Mouse (Mus musculus) limb, embryonic 15.5 days (tissue): ENCODE results near the gene Nudt6. TPM values are rescaled to one million over a fixed set of nuclear protein-coding genes. Genes with fewer than 3 reads are reported as not detected.

Experiments
- ATAC-seq: fragments of 200-750 bp; cut with Nextera tagmentation; 2 replicates; pipeline ENCODE4 v1.8.0; 2017; ENCODE audit warnings: low read depth, moderate TSS enrichment; ENCODE audit not compliant: insufficient number of reproducible peaks, low FRiP score, low TSS enrichment
- H3K27ac ChIP-seq: fragments of 300-500 bp; sonication (generic); 2 replicates; pipeline ENCODE4 v1.5.1; 2015; ENCODE audit warnings: moderate library complexity, mild to moderate bottlenecking, inconsistent platforms
- H3K27me3 ChIP-seq: fragments of 300-500 bp; sonication (generic); 2 replicates; pipeline ENCODE4 v1.6.1; 2015; ENCODE audit warnings: inconsistent platforms
- H3K36me3 ChIP-seq: fragments of 300-500 bp; sonication (generic); 2 replicates; pipeline ENCODE4 v1.6.1; 2015; ENCODE audit warnings: inconsistent platforms
- H3K4me1 ChIP-seq: fragments of 300-500 bp; sonication (generic); 2 replicates; pipeline ENCODE4 v1.6.1; 2015; ENCODE audit warnings: inconsistent platforms
- H3K4me2 ChIP-seq: fragments of 300-500 bp; sonication (generic); 2 replicates; pipeline ENCODE4 v1.6.1; 2015; ENCODE audit warnings: mild to moderate bottlenecking, inconsistent platforms
- H3K4me3 ChIP-seq: fragments of 300-500 bp; sonication (generic); 2 replicates; pipeline ENCODE4 v1.5.1; 2015; ENCODE audit warnings: mild to moderate bottlenecking, inconsistent platforms
- H3K9ac ChIP-seq: fragments of 300-500 bp; sonication (generic); 2 replicates; pipeline ENCODE4 v1.6.1; 2015; ENCODE audit warnings: inconsistent platforms
- H3K9me3 ChIP-seq: fragments of 300-500 bp; sonication (generic); 2 replicates; pipeline ENCODE4 v1.6.1; 2016; ENCODE audit warnings: inconsistent platforms
- WGBS: fragments of 180-500 bp; shearing (Covaris S2); methylation state at CpG from one replicate; pipeline ENCODE4 v1.1.7; 2015; 5-methylcytosine and 5-hydroxymethylcytosine counted together
- polyA plus RNA-seq: library from polyadenylated mRNA; unstranded; fragments of >200 nt; fragmentation: Nextera tagmentation; extraction: Ambion mirVana; gene quantifications from 2 replicates; pipeline ENCODE4 v1.2.1, GENCODE M21; 2015

Nudt6 gene
- polyA plus RNA-seq, 1 experiment from 2014 or later: 5.0 TPM

DNA sequence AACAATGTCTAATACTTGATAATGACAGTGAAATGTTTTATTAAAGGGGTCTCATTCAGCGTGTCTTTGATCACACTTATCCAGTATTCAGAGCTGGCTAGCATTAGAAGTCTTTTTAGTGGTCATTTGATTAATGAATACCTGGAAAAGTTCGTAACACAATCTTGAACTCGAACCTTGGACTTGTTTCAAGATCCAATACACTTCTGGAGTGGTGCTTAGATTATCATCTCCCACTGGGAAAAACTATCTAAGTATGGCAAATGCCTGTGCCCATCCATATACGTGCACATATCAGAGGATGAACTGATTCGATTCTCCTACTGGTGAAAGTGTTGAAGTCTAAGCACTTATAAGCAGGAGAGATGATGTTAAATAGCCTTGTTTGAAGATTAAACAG, 1.7 kb downstream of the Nudt6 start:
- peak overlapping the region; percentile 83 for H3K4me3 ChIP-seq
- H3K4me1 ChIP-seq: peaks cover 17% of the 10 kb centered on the region
- peak overlapping the region; percentile 95; the same call in 1 of the 2 replicates for H3K27ac ChIP-seq
- no peak for ATAC-seq
- no peaks in the 10 kb centered on the region for H3K36me3 ChIP-seq
- no peaks in the 10 kb centered on the region for H3K9me3 ChIP-seq
- H3K9ac ChIP-seq: no peak overlapping the region
- H3K27me3 ChIP-seq: no peaks in the 10 kb centered on the region
- 76% methylated on average over 5 of the region's 5 CpGs for WGBS
- H3K4me2 ChIP-seq: peak overlapping the region; percentile 56

- Histone ChIP-seq H3K4me2 (no peak overlapping the region), H3K9ac (no peak overlapping the region), H3K4me1 (peaks cover 11% of the 10 kb centered on the region; the same call in 1 of the 2 replicates), H3K27ac (no peak overlapping the region), H3K27me3 (no peaks in the 10 kb centered on the region), H3K36me3 (0 out of 2 replicates have a peak, but pooled peaks cover 5% of the 10 kb centered on the region), H3K4me3 (no peak overlapping the region), H3K9me3 (no peaks in the 10 kb centered on the region)
- ATAC-seq: no peak
- WGBS: 48% methylated on average over 14 of the region's 14 CpGs
Measured at GRCm38 (mm10) chr3:37414413-37414960, 5.5 kb downstream of the Nudt6 start.

- H3K4me3 ChIP-seq: no peak overlapping the region
- no peak for ATAC-seq
- H3K36me3 ChIP-seq: 0 out of 2 replicates have a peak, but pooled peaks cover 5% of the 10 kb centered on the region
- H3K9me3 ChIP-seq: no peaks in the 10 kb centered on the region
- H3K27ac ChIP-seq: no peak overlapping the region
- no peak overlapping the region for H3K4me2 ChIP-seq
- no peaks in the 10 kb centered on the region for H3K27me3 ChIP-seq
- H3K4me1 ChIP-seq: peaks cover 6% of the 10 kb centered on the region; the same call in 1 of the 2 replicates
- H3K9ac ChIP-seq: no peak overlapping the region
- WGBS: 88% methylated on average over 3 of the region's 3 CpGs
Measured at GRCm38 (mm10) chr3:37413446-37413845, 6.6 kb downstream of the Nudt6 start.

DNA sequence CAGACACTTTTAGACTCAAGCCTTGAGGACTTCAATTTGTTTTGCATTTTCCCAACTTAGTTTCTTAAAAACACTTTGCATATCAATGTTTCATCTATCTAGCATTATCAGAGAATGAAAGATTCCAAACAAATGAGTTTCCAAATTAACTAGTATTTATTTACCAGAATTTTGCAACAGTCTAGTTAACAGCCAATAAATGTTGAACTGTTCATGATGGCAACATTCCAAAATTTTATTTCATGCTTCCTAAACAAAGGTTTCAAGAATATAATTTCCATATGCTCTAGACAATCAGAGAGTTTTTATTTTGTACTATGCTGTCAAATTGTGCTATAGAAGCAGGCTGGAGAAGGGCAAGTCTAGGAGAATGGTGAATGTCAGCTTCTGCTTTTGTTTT, 12.4 kb downstream of the Nudt6 start:
- Histone ChIP-seq H3K4me3 (no peak overlapping the region), H3K9ac (no peak overlapping the region), H3K36me3 (0 out of 2 replicates have a peak, but pooled peaks cover 9% of the 10 kb centered on the region), H3K4me2 (no peak overlapping the region), H3K27me3 (no peaks in the 10 kb centered on the region), H3K9me3 (no peaks in the 10 kb centered on the region), H3K4me1 (no peaks in the 10 kb centered on the region; the same call in 1 of the 2 replicates), H3K27ac (no peak overlapping the region)
- ATAC-seq: no peak

GRCm38 (mm10) chr3:37401729-37402610, 18.0 kb downstream of the Nudt6 start:
- Histone ChIP-seq H3K36me3 (0 out of 2 replicates have a peak, but pooled peaks cover 4% of the 10 kb centered on the region), H3K9ac (no peak overlapping the region), H3K27ac (peak overlapping the region; percentile 83), H3K9me3 (no peaks in the 10 kb centered on the region), H3K4me3 (no peak overlapping the region), H3K4me1 (peaks cover 27% of the 10 kb centered on the region), H3K4me2 (no peak overlapping the region), H3K27me3 (no peaks in the 10 kb centered on the region)
- WGBS: 34% methylated on average over 11 of the region's 11 CpGs
- ATAC-seq: peak; percentile 74

DNA sequence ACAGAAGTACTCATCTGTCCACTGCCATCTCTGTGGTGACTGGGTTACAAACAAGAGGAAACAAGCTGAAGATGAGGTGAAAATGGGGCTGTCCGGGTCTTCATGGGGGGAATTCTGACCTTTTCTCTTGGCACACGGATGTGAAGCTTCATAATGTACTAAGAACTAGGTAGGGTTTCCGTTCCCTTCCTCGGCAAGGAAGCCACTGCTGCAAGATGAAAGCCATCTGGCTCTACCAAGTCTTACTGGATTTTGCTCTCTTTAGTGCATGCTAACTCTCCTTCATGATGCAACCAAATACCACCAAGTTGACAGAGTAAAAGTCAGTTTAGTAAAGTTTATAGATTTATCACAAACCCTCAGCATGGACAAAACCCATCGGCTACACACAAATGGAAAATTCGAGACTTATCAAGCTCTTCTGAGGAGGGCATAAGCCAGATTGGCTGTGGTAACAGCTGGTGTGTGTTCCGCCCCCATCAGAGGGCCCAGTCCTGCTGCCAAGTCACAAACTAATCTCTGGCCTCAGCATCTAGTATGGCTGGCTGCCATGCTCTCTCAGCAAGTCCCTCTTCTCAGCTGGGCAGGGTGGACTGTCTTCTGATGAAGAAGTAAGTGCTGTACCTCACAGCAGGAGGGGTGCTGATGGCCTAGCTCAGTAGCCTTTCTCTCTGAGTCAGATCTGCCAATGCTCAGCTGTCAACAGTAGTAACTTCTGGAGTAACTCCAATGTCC, 21.2 kb downstream of the Nudt6 start:
- Histone ChIP-seq H3K9me3 (no peaks in the 10 kb centered on the region), H3K36me3 (no peaks in the 10 kb centered on the region), H3K27me3 (no peaks in the 10 kb centered on the region), H3K4me3 (no peak overlapping the region), H3K4me2 (no peak overlapping the region), H3K27ac (0 out of 2 replicates have a peak overlapping the region, but pooled peaks have one; percentile 30), H3K9ac (no peak overlapping the region), H3K4me1 (peaks cover 27% of the 10 kb centered on the region)
- no peak for ATAC-seq
- WGBS: 63% methylated on average over 7 of the region's 7 CpGs

GRCm38 (mm10) chr3:37397646-37398045, 22.4 kb downstream of the Nudt6 start:
- no peaks in the 10 kb centered on the region for H3K27me3 ChIP-seq
- no peak overlapping the region for H3K4me3 ChIP-seq
- H3K4me2 ChIP-seq: no peak overlapping the region
- H3K36me3 ChIP-seq: no peaks in the 10 kb centered on the region
- ATAC-seq: no peak
- H3K9ac ChIP-seq: no peak overlapping the region
- no peaks in the 10 kb centered on the region for H3K9me3 ChIP-seq
- no peak overlapping the region for H3K27ac ChIP-seq
- H3K4me1 ChIP-seq: peaks cover 27% of the 10 kb centered on the region
- WGBS: 82% methylated on average over 3 of the region's 3 CpGs

DNA sequence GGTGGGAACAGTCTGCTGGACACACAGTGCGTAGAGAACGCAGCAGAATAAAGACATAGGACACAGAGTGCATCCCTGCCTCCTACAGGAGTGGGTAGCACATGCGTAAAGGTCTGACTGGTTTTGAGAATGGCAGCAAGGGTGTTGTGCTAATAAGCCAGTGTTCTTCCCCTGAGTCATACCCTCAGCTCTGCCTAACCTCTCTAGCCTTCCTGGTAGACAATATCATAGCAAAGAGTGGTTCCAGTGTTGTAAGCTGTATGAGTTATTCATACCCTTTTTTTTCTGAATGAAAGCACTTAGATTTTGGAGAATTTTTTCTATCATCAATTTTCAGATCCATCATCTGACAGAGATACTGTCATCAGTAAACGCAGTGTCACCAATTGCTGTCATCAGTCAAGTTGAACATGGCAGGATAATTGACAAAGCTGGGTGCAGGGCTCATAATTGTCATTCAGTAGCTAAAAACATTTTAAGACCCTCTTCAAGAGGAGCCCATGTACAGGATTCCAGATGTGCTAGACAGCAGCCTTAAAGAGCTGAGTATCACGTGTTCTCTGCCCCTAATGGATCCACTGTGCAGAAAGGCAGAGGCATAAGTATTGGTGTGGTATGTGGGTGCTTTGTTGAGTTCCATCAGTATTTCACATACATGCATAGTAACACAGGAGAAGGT, 22.9 kb downstream of the Nudt6 start:
- 81% methylated on average over 5 of the region's 5 CpGs for WGBS
- no peak overlapping the region for H3K9ac ChIP-seq
- H3K4me1 ChIP-seq: peaks cover 24% of the 10 kb centered on the region
- H3K9me3 ChIP-seq: no peaks in the 10 kb centered on the region
- ATAC-seq: no peak
- no peak overlapping the region for H3K27ac ChIP-seq
- H3K4me3 ChIP-seq: no peak overlapping the region
- H3K36me3 ChIP-seq: no peaks in the 10 kb centered on the region
- H3K27me3 ChIP-seq: no peaks in the 10 kb centered on the region
- H3K4me2 ChIP-seq: no peak overlapping the region

DNA sequence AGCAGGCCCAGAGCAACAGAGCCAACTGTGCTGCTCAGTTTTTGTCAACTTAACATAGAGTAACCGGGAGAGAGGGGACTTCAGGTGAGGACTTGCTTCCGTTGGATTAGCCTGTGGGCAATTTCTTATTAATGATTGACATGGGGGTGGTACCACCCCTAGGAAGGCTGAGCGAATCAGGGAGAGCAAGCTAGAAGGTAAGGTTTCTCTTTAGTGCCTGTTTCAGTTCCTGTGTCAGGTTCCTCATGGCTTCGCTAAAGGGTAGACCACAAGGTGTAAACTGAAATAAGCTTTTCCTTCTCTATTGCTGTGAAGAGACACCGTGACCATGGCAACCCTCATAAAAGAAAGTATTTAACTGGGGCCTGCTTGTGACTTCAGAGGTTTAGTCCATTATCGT, 32.7 kb downstream of the Nudt6 start:
- ATAC-seq: no peak
- H3K36me3 ChIP-seq: no peaks in the 10 kb centered on the region
- no peak overlapping the region for H3K27ac ChIP-seq
- H3K4me1 ChIP-seq: peaks cover 19% of the 10 kb centered on the region
- no peaks in the 10 kb centered on the region for H3K27me3 ChIP-seq
- no peak overlapping the region for H3K9ac ChIP-seq
- no peak overlapping the region for H3K4me2 ChIP-seq
- H3K9me3 ChIP-seq: no peaks in the 10 kb centered on the region
- H3K4me3 ChIP-seq: no peak overlapping the region
- 73% methylated on average over 6 of the region's 6 CpGs for WGBS

GRCm38 (mm10) chr3:37383096-37383765, 36.8 kb downstream of the Nudt6 start:
- peak overlapping the region; percentile 89 for H3K27ac ChIP-seq
- H3K36me3 ChIP-seq: no peaks in the 10 kb centered on the region
- no peaks in the 10 kb centered on the region for H3K9me3 ChIP-seq
- H3K27me3 ChIP-seq: no peaks in the 10 kb centered on the region
- 23% methylated on average over 6 of the region's 6 CpGs for WGBS
- H3K4me2 ChIP-seq: no peak overlapping the region
- no peak overlapping the region for H3K9ac ChIP-seq
- H3K4me1 ChIP-seq: peaks cover 52% of the 10 kb centered on the region
- ATAC-seq: peak; percentile 54
- no peak overlapping the region for H3K4me3 ChIP-seq

DNA sequence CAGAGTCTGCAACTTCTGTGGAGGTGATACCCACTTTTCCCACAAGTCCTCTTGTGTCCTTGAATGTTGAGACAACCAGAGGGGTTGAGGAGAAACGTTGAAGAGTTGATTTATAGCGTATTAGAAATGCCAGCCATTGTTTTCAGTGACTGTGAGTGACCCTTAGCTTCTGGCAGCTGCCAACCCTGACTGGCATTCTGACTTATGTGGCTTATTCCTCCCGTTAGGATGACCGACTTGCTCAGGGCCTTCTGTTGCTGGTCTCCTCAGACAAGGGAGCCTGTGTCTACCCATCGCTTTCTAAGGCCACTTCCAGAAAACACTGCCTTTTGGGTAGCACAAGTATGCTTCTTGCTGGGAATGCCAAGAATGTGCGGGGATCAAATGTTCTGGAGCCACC, 38.6 kb downstream of the Nudt6 start:
- Histone ChIP-seq H3K27me3 (no peaks in the 10 kb centered on the region), H3K4me3 (no peak overlapping the region), H3K4me1 (peaks cover 60% of the 10 kb centered on the region), H3K9ac (no peak overlapping the region), H3K9me3 (no peaks in the 10 kb centered on the region), H3K4me2 (no peak overlapping the region), H3K27ac (peak overlapping the region; percentile 88; the same call in 1 of the 2 replicates), H3K36me3 (peaks cover 2% of the 10 kb centered on the region; the same call in 1 of the 2 replicates)
- no peak for ATAC-seq
- WGBS: 48% methylated on average over 6 of the region's 6 CpGs
